Mouse (Mus musculus): ENCODE measurements around the gene Tac2.

GRCm38 (mm10) chr10:127755246-127755645 lies 31.0 kb downstream of the Tac2 start:
- TF ChIP-seq GATA1 (IDR thresholded peaks at IDR 0.05; ENCODE audit: low read length): no peak
- TF ChIP-seq TAL1 (IDR thresholded peaks at IDR 0.05; ENCODE audit: low read length): no peak
